Mouse (Mus musculus) small intestine, adult 2 months (tissue): Measurements from ENCODE around the gene Pdlim3.

Experiments
- CTCF ChIP-seq: fragments of 200-500 bp; IDR thresholded peaks from 2 replicates; pipeline ENCODE4 v1.5.1; 2012; ENCODE audit warnings: low read depth, mild to moderate bottlenecking, control low read depth, inconsistent platforms, low read length, moderate library complexity, mixed read lengths; ENCODE audit not compliant: insufficient replicate concordance, insufficient read length; ENCODE audit errors: extremely low read depth
- POLR2A ChIP-seq: fragments of 200-500 bp; IDR thresholded peaks from 2 replicates; pipeline ENCODE4 v1.6.1; 2012; ENCODE audit warnings: low read depth, mild to moderate bottlenecking, control low read depth, inconsistent platforms, low read length, moderate library complexity

DNA sequence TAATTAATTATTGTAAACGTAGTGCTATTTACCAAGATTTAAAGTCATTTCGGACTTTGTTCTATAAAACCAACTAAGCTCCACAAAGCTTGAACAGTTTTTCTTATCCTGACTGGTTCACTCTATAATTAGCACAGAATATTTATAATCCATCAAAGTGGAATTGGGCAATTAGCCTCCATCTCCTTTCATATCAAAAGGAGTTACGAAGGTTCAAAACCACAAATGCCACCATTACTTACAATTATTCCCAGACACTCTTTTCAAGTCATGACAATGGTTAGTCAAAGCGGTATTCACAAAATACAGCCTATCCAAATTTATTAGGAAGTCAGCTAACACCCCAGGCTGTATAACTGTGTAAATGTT, 21.0 kb downstream of the Pdlim3 start:
- no peak for TF ChIP-seq POLR2A
- TF ChIP-seq CTCF = no peak
